Mouse (Mus musculus): ENCODE data around the gene Mttp.
A peak's percentile ranks its signal among the peaks of the same experiment; 100 is the strongest.

DNA sequence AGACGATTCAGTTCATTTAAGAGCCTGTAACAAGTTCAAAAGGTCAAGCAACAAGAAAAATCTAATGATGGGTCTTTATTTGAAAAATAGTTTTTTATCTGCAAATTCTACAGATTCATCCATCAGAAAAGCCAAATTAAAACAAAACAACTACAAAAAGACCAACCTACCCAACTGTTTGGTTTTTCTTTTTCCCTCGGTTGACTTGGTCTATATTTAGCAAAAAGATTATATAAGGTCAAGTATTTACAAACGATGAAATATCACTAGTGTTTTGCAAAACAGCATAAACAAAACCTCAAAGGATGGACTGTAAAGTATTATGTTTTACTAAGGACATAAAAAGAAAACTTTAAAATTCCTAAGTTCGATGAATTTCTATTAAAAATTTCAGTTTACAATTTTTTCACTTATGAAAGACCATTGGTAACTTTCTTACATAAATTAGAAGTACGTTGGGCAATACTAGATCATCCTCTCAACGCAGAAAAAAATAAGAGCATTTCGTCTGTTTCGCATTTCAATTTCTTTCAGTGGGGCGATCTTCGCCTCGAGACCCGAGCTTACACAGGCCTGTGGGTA lies 1.9 kb downstream of the Mttp start:
- TF ChIP-seq CTCF (IDR thresholded peaks at IDR 0.05; ENCODE audit: borderline replicate concordance, insufficient read depth, low read length) (no peak), POLR2A (IDR thresholded peaks at IDR 0.05; ENCODE audit: low read depth, low read length) (peak; percentile 82)

Data from embryonic fibroblast, embryonic 13.5 days (primary cell).